Mouse (Mus musculus): ENCODE results near the gene Zg16.
"Not testable (repeated sequence)": the region's sequence is repeated elsewhere in the genome, so short reads cannot be mapped to it uniquely, and the experiment has no call there.

Gene Zg16

DNA sequence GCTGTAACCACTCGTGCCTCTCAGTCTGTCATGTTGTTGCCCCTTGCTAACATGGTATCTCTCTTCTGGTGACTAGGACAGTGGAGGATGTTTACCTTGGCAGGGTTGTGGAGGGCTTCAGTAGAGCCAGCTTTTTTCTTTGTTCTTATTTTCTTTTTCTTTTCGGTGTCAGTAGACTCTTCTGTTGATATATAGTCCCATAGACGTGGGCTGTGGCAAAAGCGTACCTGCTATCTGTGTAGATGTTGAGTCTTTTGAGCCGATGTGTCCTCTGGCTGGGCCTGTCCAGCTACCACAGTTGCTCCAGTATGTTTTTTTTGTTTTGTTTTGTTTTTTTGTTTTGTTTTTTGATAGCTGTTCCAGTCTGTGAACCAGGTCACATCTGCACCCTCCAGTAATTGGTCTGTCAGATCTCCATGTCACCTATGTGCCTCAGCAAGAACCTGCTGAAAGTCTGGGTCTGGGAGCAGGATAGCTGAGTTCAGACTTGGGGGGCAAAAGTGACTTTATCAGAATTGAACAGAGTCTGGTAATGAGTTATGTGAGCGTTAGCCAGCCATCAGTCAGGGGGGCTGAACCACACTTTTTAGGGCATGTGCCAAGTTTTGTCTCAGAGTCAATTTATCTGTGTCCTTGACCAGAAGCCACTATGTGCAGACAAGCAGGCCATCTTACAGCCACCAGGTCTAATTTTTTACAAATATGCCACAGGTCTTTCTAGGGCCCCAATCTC lies at the start of gene Zg16:
Gene Zg16, minus strand, starts transcription at position 51 of the 733 bp plus-strand sequence.
- not testable (repeated sequence) for DNase-seq (ENCODE audit: low spot score)

DNA sequence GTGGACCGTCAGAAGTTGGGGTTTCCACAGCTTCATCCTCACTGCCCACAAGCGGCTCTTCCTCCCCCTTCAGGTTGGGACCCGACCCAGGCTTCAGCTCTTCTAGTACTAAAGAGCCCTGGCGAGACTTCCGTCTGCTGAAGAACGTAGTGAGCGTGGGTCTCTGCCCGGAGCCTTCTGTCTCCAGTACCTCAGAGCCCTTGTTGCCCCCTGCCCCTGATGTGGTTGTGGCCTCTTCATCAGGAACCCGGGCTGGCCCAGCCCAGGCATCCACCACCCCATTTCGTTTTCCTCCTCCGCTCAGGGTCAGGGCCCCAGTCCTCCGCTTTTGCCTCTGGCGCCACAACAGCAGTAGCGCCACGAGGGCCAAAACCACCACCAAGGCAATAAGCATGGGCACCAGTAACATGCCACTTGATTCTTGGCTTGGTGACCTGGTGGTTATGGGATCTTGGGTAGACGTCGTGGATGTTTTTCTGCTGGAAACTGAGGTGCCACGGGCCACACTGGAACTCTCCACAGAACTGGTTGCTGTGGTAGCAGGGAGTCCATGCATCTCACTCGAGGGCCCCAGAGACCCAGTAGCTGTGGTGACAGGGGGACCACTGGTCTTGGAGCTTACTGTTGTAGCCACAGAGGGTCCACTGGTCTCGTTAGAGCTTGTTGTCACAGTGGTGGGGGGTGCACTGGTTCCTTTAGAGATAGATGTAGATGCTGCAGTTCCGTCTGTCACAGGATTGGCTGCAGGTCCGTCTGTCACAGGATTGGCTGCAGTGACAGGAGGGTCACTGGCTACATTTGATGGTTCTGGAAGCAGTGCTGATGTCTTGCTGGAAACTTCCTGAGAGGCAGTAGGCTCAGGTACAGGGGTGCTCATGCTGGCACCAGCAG lies 49.3 kb upstream of the Zg16 start:
- no peak for DNase-seq (ENCODE audit: low spot score)

DNA sequence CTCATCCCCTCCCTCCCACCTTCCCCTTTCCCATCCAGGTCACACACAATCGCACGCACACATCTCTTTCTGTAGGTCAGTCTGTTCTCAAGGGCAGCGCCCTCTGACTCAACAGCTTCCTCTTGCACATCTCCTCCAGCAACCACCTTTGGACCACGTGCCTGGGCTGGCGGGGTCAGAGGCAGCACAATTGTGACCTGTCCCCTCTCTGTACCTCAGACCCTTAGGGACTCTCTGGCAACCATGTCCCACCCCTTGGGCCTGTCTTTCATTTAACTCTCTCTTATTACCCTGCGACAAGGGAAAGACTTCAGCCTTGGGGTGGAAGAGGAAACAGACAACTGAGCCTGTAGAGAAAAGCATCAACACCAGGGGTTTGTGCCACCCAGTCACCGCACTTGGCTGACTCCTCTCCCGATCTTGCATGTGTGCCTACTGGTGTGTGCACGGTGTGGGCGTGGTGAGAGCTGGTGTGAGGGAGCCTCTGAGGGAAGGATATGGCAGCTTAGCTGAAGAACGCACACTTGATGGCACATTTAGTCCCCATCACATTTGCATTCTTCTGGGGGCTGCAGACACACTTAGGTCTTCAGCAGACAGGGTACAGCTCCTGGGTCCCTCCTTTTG lies 47.8 kb upstream of the Zg16 start:
- DNase-seq (ENCODE audit: low spot score), result no peak

DNA sequence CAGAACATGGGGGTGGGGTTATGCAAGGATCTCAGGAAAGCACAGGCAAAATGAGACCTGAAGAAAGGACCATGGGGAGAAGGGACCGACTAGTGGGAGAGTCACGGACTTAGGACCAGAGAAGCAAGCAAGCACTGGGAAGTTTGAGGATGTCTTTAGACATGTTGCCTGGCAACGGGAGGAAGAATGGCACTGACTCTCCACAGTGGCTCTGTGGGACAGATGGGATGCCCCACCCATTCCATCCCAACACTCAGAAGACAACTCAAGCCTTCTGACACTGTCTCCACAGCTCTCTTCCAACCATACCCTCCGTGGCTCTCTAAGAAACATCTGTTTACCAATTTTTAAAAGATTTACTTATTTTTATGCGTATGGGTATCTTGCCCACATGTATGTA lies 46.0 kb upstream of the Zg16 start:
- no peak for DNase-seq (ENCODE audit: low spot score)

DNA sequence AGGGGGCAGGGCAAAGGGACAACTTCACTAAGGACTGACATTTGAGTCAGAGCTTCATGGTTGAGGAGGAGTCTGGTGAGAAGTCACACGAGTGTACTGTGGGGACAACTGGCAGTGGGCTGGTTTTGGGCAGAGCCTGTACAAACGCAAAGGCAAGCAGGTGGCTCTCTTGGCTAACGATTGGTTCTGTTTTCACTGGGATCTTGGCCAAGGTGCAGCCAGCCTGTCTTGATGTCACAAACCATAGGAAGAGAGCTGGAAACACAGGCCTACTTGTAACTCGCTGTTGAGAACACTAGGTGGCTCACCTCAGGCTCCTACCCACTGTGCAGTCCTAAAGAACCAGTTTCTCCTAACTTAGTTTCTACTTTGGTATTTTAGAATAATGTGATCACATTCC lies 42.5 kb upstream of the Zg16 start:
- no peak for DNase-seq (ENCODE audit: low spot score)

DNA sequence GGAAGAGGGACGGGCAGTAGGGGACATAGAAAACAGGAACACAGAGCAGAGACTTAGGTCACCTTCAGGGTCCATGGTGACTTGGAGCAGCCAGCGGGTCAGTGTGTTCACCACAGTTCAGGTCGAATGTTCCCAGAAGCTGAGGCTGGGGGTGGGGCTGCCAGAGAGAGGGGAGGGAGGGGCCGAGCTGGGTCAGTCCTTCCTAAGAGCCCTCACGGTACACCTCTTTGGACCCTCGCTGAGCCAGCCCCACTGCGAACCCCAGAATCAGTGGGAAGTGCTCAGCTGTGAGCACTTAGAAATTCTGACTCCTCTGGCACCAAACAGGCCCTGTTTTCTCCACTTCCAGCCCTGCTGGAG lies 34.8 kb upstream of the Zg16 start, which contains the start of gene Qprt:
Gene Qprt, minus strand, starts transcription at position 316 of the 360 bp plus-strand sequence.
- no peak for DNase-seq (ENCODE audit: low spot score)

DNA sequence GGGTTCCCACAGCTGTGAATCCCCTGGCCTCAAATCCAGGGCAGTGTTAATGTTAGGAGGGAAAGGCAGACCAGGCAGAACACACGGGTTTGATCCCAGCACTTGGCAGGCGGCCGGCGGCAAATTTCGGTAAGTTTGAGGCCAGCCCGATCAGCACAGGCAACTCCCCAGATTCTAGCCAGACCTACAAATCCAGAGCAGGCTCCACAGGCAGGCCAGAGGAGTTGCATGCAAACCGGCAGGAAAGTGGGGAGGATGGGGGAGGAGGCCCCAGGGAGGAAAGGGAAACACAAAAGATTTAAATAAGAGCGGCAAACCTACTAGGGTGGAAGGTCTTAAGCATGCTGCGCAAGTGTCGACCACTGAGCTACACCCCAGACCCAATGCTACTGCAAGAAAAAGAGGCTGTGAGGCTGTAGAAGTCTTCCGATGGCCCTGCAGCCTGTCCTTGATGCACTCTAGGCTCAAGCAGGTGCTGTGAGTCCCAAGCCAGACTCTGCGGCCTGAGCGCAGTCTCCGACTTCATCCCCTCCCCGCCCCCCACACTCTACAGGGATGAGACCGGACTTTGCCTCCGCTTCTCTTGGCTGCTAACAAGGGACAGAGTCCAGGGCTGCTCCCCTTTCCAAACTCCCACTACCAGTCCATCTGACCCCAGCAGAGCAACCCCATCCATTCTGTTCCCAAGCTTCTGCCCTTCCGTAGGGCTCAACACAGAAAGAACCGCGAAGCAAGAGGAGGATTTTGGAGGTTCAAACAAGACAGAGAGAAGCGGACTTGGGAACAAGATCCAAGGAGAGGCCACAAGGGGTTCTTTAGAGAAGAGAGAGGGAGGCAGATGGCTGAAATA lies 34.2 kb upstream of the Zg16 start:
- no peak for DNase-seq (ENCODE audit: low spot score)

DNA sequence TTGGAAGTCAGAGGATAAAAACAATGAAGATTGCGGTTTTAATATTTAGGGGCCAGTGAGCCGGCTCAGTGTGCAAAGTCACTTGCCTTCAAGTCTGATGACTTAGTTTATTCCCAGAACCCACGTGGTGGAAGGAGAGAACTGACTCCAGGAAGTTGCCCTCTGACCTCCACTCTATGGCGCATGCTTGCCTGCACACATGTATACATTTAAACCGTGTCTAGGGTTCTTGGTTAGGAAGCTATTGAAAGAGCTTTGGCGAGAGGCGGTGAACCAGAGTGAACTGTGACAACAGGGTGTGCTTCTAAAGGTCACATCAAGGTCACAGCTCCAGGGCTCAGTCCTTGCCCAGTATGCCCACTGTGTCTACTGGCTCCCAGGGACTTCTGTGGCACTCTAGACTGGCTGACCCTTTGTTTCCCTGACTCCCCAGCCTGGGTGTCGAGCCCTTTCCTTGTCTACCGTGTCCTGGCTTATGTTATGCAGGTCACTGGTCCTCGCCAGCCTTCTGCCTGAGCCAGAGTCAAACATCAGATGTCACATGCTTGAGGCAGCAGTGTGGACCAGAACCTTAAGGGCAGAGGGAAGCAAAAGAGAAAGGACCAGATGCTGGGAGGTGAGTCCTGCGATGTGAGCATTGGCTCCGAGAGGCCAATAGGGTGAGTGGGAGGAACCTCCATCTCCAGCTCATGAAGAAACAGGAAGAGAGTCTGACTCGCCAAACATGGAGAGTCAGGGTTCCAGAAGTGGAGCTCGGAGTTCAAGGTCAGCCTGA lies 31.7 kb upstream of the Zg16 start:
- DNase-seq (ENCODE audit: low spot score), result no peak

DNA sequence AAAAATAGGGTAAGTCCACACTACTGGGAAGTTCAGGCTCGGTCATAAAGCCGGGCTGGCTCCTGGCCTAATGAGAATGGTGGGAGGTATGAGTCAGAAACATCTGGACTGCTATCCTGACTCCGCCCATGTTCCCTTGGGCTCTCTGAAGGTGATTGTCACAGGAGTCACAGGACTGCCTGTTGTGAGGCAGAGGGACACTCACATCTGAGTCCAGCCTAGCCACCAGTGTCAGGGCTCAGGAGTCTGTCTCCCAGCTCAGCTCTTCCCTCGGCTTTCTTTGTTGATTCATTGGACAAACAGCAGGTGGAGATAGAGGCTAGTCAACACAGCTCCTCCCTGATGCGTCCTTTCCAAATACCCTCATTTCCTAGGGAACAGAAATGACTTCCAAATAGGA lies 30.8 kb upstream of the Zg16 start:
- DNase-seq (ENCODE audit: low spot score), result no peak

DNA sequence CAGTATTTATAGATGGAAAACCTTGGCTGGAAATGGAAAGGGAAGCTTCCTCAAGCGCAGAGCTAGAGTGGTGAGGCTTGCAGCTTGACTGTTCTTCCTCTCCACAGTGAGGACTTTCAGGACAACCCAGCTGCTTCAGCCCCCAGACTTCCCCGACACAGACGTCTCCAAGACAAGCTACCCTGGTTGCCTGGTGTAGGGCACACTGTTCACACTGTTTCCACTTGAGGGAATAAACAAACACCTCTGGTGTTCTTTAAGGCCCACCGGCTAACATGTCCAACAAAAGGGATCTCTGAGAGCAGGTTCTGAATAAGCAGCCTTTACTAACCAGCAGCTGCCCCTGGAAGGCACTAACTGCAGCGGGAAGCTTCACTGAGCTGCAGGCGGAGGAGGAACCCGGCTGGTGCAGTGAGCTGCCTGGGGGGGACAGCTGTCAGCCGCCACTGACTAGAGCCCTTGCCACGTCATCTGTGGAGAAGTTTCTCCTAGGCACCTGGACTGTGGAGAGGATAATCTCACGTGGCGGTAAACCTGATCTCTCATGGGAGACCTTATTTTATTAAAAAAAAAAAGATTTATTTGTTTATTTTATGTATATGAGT lies 29.3 kb upstream of the Zg16 start:
- DNase-seq (ENCODE audit: low spot score), result no peak

DNA sequence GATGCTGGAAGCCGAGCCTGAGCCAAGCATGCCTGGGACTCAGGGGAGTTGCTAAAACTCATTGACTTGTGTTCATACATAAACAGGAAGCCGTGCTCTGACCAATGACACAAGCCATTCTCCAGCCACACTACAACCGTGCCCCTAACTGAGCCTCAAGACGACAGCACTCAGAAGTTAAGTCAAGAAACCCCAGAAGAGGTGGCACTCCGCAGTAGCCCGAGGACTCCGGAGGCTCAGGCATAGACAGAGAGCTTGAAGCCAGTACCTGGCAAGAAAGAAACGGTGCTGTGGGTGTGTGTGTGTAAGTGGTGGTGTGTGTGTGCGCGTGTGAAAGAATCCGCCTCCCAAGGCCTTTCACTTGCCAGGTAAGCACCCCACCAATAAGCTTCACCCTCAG lies 27.8 kb upstream of the Zg16 start:
- no peak for DNase-seq (ENCODE audit: low spot score)

DNA sequence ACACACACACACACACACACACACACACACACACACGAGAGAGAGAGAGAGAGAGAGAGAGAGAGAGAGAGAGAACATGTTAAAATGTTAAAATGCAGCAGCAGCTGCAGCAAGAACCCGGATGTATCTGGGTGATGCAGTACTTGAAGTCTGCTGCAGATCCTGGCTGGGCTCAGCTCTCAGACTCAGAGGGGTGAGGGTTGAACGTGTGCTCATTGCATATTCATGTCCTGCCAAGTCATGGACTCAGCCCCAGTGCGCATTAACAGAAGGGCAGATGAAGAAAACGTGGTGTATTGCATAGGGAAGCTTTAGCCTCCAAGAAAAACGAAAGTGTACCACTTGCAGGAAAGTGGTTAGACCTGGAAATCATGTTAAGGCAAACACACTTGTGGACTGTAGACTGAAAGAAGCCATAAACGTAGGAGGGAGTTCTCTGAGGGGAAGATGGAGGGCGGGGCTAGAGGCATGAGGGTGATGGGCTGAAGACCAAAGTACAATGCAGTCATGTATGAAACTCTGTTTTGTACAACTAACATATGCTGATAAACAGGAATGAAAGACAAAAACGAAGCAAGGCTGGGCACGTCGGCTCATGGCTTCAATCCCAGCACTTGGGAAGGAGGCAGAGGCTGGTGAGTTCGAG lies 26.6 kb upstream of the Zg16 start:
- no peak for DNase-seq (ENCODE audit: low spot score)

DNA sequence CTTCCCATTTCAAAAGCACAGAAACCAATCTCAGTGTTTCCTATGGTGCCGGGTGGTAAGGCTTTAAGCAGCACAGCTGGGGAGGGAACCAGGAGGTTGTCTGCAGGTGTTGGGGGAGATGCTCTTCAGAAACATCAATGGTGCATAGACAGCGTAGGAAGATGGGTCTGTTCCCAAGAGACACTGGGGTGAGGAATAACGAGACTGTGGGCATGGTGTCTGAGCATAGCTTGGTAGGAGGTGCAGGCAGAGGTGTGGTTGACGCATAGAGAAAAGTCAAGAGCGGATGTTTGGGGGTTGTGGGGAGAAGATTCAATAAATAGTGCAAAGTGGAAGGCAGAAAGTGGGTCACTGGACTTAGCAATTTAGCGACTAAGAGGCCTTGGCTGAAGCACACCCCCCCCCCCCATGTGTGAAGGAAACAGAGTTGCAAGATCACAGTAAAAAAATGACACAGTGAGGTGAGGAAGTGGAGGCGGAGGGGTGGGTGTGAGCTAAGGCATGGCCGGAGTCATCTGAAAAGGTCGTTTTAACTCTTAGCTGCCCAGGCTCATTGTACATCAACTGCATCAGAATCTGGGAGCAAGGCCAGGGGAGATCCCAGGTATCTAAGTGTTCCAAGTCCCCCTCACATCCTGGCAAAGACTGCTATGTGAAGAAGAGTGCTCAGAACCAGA lies 25.9 kb upstream of the Zg16 start:
- no peak for DNase-seq (ENCODE audit: low spot score)

DNA sequence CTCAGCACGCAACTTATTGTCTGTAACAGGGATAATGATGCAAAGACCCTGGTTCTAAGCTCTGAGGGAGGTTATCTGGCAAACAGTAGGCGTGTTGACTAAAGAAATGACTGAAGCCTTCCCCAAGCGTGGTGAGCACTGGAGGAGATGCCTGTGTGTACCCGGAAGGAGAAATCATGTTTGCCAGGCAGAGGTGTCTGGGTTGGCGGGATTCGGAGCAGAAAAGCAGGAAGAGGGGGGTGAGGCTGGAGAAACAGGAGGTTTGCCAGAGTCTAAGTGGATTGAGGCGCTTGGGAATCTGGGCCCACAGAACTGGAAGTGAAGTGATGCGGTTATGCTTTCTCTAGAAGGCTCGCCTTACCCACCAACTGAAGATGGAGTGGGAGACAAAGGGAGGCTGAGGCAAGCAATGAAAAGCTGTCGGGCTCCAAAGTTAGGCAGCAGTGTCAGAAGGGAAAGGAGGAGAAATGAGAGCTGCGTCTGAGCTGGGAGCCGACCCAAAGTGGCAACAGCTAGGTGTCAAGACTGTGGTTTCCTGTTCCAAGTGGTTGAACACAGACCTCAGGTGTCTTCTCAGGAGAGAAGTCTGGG lies 25.2 kb upstream of the Zg16 start:
- no peak for DNase-seq (ENCODE audit: low spot score)

DNA sequence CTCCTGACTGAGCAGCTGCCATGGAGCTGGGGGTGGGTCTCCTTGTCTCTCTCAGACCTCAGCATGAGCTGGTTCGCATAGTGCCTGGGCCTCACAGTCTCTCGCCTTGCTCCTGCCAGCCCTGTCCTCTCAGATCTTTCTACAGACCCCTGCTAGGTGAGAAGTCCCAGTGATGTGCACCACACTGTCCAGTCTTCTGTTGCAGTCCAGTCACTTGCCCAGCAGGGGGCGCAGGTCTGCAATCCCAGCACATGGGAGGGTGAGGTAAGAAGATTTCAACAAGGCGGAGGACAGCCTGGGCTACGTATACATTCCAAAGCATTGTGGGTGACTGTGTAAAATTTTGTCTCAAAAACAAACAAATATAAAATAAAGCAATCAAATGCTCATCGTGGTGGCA lies 24.3 kb upstream of the Zg16 start:
- DNase-seq (ENCODE audit: low spot score), result no peak

DNA sequence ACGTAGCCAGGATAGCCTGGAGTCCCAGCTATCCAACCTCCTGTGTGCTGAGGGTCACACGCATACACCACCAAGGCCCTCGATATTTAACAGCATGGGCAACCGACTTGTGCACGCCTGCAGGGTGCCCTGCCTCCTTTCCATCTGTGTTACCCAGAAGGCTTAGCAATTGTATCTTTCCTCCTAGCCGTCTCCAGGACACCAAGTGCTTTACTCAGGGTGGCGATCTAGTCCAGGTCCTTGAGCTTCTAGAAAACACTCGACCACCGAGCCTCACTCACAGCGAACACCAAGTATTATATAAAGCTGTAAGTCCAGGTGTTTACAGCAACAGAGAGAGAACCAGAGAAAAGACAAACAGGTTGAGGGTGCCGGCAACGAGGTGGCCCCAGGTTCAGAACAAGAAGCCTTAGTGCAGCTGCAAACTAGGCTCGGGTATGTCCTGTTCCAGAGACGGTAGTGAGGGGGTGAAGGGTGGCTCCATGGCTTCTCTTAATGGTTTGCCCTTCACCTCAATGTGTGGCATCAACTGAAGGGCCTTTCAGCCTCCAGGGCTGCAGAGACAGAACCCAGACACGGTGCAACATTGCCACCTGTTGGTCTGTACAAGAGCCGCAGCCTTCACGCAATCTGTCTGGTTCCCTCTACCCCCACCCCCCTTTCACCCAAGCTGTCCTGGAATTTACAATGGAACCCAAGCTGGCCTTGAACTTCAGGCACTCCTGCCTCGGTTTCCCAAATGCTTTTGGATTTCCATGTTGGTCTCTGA lies 23.3 kb upstream of the Zg16 start:
- no peak for DNase-seq (ENCODE audit: low spot score)

DNA sequence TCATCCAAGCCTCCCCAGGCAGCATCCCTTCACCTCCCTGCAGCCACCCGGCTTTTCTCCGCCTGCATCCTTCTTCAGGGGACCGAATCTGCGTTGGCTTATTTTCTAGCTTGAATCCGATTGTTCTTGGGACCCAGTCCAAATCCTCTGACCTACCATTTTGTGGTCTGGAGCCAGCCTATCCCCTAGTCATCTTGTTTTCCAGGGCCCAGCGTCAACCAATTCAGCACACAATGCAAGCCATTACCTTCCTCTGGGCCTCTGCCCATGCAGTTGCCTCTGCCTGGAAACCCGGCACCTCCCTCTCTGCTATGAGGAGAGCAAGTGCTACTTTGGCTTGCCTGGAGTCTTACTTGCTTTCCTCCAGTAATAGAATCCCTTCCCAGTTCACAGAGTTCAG lies 18.4 kb upstream of the Zg16 start:
- no peak for DNase-seq (ENCODE audit: low spot score)

DNA sequence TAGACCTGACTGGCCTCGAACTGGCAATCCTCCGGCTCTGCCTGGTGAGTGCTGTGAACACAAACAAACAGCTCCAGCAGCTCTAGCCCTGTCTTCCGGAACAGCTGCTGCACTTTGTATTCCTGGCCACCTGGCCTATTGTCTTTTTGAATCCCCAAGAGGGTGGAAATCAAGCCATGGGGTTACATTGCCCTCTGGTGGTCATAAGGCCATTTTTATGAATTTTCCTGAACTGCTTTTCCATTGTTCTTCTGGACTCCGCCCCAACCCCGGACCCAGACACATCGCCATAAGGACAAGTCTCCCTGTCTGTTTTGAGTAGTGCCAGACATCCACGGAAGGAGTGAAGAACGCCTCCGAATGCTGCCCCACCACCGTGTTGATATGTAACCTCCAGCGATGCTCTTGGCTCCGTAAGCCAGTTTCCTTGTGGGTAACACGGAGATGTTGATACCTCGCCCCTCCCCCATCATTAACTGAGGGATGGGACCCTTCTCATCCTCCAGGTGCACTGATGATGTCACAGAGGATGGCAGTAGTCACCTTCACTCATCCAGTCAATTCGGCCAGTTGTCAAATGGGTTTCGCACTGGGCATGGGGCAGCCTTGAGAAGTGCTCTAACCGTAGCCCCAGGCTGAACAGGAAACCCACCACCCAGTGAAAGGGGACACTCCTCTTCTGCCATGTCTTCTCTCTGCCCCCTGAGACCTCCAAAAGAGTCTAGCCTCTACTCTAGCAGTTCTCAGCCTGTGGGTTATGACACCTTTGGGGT lies 17.6 kb upstream of the Zg16 start:
- DNase-seq (ENCODE audit: low spot score), result peak; percentile 45
